Mouse (Mus musculus) testis, adult 2 months (tissue): ENCODE results near the gene Grap.

Experiments used
- CTCF ChIP-seq: fragments of 200-500 bp; IDR thresholded peaks from 2 replicates; pipeline ENCODE4 v1.5.1; 2012; ENCODE audit warnings: low read depth, mild to moderate bottlenecking, inconsistent platforms, low read length, moderate library complexity; ENCODE audit not compliant: control insufficient read depth, insufficient read depth, insufficient replicate concordance
- POLR2A ChIP-seq: fragments of 200-500 bp; IDR thresholded peaks from 2 replicates; pipeline ENCODE4 v1.6.1; 2012; ENCODE audit warnings: low read depth, mild to moderate bottlenecking, inconsistent platforms, low read length, moderate library complexity; ENCODE audit not compliant: control insufficient read depth

- TF ChIP-seq POLR2A = no peak
- TF ChIP-seq CTCF = no peak
Observed at GRCm38 (mm10) chr11:61675332-61675731, 22.3 kb downstream of the Grap start.
